Mouse (Mus musculus) C2C12 (cell line): ENCODE results near the gene Msmo1.

Experiments
- CEBPB ChIP-seq: IDR thresholded peaks from one replicate; pipeline ENCODE4 v1.6.1; 2011; ENCODE audit warnings: low read depth, mild to moderate bottlenecking, control low read depth, moderate library complexity
- CTCF ChIP-seq: IDR thresholded peaks from one replicate; pipeline ENCODE4 v1.5.1; 2011; ENCODE audit not compliant: control insufficient read depth, insufficient read depth, insufficient read length
- FOSL1 ChIP-seq: IDR thresholded peaks from one replicate; pipeline ENCODE4 v1.8.0; 2011; ENCODE audit warnings: mild to moderate bottlenecking, low read length; ENCODE audit not compliant: poor library complexity, insufficient read depth, severe bottlenecking
- MAX ChIP-seq: IDR thresholded peaks from one replicate; pipeline ENCODE4 v1.6.1; 2011; ENCODE audit warnings: mild to moderate bottlenecking, control low read depth
- MYOD1 ChIP-seq: IDR thresholded peaks from one replicate; pipeline ENCODE4 v1.6.1; 2011; ENCODE audit warnings: low read depth; ENCODE audit not compliant: control insufficient read depth, insufficient read length
- MYOG ChIP-seq: IDR thresholded peaks from one replicate; pipeline ENCODE4 v1.6.1; 2011; ENCODE audit not compliant: control insufficient read depth, insufficient read length; ENCODE audit errors: extremely low read depth
- USF1 ChIP-seq: IDR thresholded peaks from one replicate; pipeline ENCODE4 v1.6.1; 2011; ENCODE audit warnings: low read depth, mild to moderate bottlenecking, control low read depth, moderate library complexity

DNA sequence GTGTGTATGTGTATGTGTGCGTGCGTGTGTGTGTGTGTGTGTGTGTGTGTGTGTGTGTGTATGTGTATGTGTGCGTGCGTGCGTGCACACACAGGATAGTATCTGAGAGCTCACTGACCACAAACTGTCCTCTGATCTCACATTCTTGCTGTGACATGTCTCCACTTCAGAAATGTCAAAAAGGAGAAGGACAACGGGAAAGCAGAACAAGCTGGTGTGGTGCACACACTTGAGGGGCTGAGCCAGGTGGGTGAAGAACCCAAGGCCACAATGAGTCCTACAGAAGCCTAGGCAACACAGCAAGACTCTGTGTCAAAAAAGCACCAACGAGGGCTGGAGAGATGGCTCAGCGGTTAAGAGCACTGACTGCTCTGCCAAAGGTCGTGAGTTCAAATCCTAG, 35.1 kb upstream of the Msmo1 start:
- TF ChIP-seq CTCF (no peak), USF1 (no peak), MYOD1 (no peak), FOSL1 (no peak), MYOG (no peak), CEBPB (no peak), MAX (no peak)
